Mouse (Mus musculus) kidney, adult 2 months (tissue): ENCODE results near the gene Tnfsf9.

Experiments
- CTCF ChIP-seq: fragments of 200-500 bp; conservative IDR thresholded peaks from 2 replicates; pipeline ENCODE4 v1.5.1; 2011; ENCODE audit warnings: low read depth, mild to moderate bottlenecking, control low read depth, low read length, moderate library complexity, mixed read lengths; ENCODE audit not compliant: insufficient read depth, insufficient read length
- POLR2A ChIP-seq: fragments of 200-500 bp; IDR thresholded peaks from one replicate; pipeline ENCODE4 v1.6.1; 2011; ENCODE audit warnings: low read depth, low read length, control low read depth

DNA sequence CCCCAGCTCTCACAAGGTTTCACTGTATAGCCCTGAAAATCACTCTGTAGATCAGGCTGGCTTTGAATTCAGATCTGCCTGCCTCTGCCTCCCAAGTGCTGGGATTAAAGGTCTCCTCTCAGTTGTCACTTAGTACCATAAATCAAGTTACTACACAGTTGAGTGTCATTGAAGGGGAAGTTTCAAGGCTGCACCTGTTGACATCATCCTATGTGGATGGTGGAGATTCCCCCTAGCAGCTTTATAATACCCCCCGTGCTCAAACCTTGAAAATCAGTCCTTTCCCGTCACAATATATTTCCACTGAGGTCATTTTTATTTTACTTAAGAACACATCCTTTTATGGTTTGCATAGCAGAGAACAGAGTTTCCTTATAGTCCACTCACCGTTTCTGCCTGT is 38.6 kb downstream of the Tnfsf9 start:
- no peak for TF ChIP-seq POLR2A
- no peak for TF ChIP-seq CTCF
